Mouse (Mus musculus) forebrain, embryonic 11.5 days (tissue): ENCODE results near the gene Pitpna. TPM values are rescaled to one million over a fixed set of nuclear protein-coding genes. Genes with fewer than 3 reads are reported as not detected.
A peak's percentile ranks its signal among the peaks of the same experiment; 100 is the strongest.

Source experiments
- ATAC-seq: fragments of 200-750 bp; cut with Nextera tagmentation; replicated peaks from 2 replicates; pipeline ENCODE4 v1.8.0; 2017; ENCODE audit warnings: moderate TSS enrichment; ENCODE audit not compliant: low FRiP score
- DNase-seq: peaks from one replicate; pipeline ENCODE4 v3.0.0-alpha.2; 2017; ENCODE audit warnings: low spot score
- H3K27ac ChIP-seq: fragments of 300-500 bp; sonication (generic); 2 replicates; pipeline ENCODE4 v1.5.1; 2014; ENCODE audit warnings: low read depth, low read length
- H3K27me3 ChIP-seq: fragments of 300-500 bp; sonication (generic); 2 replicates; pipeline ENCODE4 v1.6.1; 2014; ENCODE audit warnings: mild to moderate bottlenecking, low read length, mixed read lengths; ENCODE audit not compliant: control insufficient read depth, insufficient read depth
- H3K36me3 ChIP-seq: fragments of 300-500 bp; sonication (generic); 2 replicates; pipeline ENCODE4 v1.6.1; 2014; ENCODE audit warnings: mild to moderate bottlenecking, low read length, moderate library complexity, mixed read lengths; ENCODE audit not compliant: control insufficient read depth, insufficient read depth
- H3K4me1 ChIP-seq: fragments of 300-500 bp; sonication (generic); replicated peaks from 2 replicates; pipeline ENCODE4 v1.6.1; 2014; ENCODE audit warnings: low read length, mixed read lengths; ENCODE audit not compliant: control insufficient read depth, insufficient read depth
- H3K4me2 ChIP-seq: fragments of 300-500 bp; sonication (generic); 2 replicates; pipeline ENCODE4 v1.6.1; 2014; ENCODE audit warnings: low read depth, mild to moderate bottlenecking, low read length, moderate library complexity, mixed read lengths; ENCODE audit not compliant: severe bottlenecking
- H3K4me3 ChIP-seq: fragments of 300-500 bp; sonication (generic); 2 replicates; pipeline ENCODE4 v1.5.1; 2014; ENCODE audit warnings: low read depth, low read length
- H3K9ac ChIP-seq: fragments of 300-500 bp; sonication (generic); 2 replicates; pipeline ENCODE4 v1.6.1; 2014; ENCODE audit warnings: low read length
- H3K9me3 ChIP-seq: fragments of 300-500 bp; sonication (generic); 2 replicates; pipeline ENCODE4 v1.6.1; 2016; ENCODE audit warnings: low read length, mixed read lengths; ENCODE audit not compliant: control insufficient read depth
- WGBS: fragments of 180-500 bp; shearing (Covaris S2); extraction: QIAGEN DNeasy Blood & Tissue Kit; methylation state at CpG from one replicate; pipeline ENCODE4 v1.1.7; 2014; 5-methylcytosine and 5-hydroxymethylcytosine counted together
- microRNA-seq: library from miRNA; unstranded; fragments of <30 nt; microRNA quantifications from one replicate; pipeline ENCODE4, GENCODE M21; 2016; ENCODE audit not compliant: insufficient number of aligned reads
- polyA plus RNA-seq: library from polyadenylated mRNA; unstranded; fragments of >200 nt; fragmentation: Nextera tagmentation; extraction: Ambion mirVana; gene quantifications from 2 replicates; pipeline ENCODE4 v1.2.1, GENCODE M21; 2014

Pitpna gene
- polyA plus RNA-seq, 1 experiment from 2014 or later: 79.5 TPM

- Histone ChIP-seq H3K9ac (no peak overlapping the region), H3K9me3 (no peaks in the 10 kb centered on the region), H3K36me3 (no peaks in the 10 kb centered on the region), H3K4me3 (no peak overlapping the region), H3K4me2 (no peak overlapping the region), H3K27me3 (no peaks in the 10 kb centered on the region), H3K27ac (no peak overlapping the region), H3K4me1 (no peaks in the 10 kb centered on the region)
- no peak for DNase-seq
- 88% methylated on average over 4 of the region's 5 CpGs for WGBS
- no peak for ATAC-seq
Observed at GRCm38 (mm10) chr11:75673411-75673810, 85.5 kb downstream of the Pitpna start.

GRCm38 (mm10) chr11:75674875-75675274 lies 87.0 kb downstream of the Pitpna start:
- Histone ChIP-seq H3K4me3 (no peak overlapping the region), H3K27ac (no peak overlapping the region), H3K27me3 (no peaks in the 10 kb centered on the region), H3K4me2 (no peak overlapping the region), H3K36me3 (no peaks in the 10 kb centered on the region), H3K4me1 (no peaks in the 10 kb centered on the region), H3K9ac (no peak overlapping the region), H3K9me3 (no peaks in the 10 kb centered on the region)
- ATAC-seq: no peak
- WGBS: 88% methylated on average over 3 of the region's 3 CpGs
- DNase-seq: no peak

GRCm38 (mm10) chr11:75677881-75678746 lies 90.2 kb downstream of the Pitpna start:
- Histone ChIP-seq H3K9me3 (no peaks in the 10 kb centered on the region), H3K9ac (no peak overlapping the region; the same call in 1 of the 2 replicates), H3K4me3 (peak overlapping the region; percentile 98), H3K36me3 (peaks cover 3% of the 10 kb centered on the region; the same call in 1 of the 2 replicates), H3K27me3 (no peaks in the 10 kb centered on the region), H3K27ac (no peak overlapping the region), H3K4me2 (peak overlapping the region; percentile 59), H3K4me1 (peaks cover 4% of the 10 kb centered on the region; the same call in 1 of the 2 replicates)
- 96% methylated on average over 3 of the region's 3 CpGs for WGBS
- ATAC-seq (no peak), DNase-seq (no peak)

Small RNA genes lying within 50 kb of the gene (microRNA-seq; reads per million reads assigned to microRNA genes)
- gene Mir3971: not detected

Other genes starting within 250 kb of the Pitpna start
- 140 and 146 TPM in 2 replicates for gene Rpa1, start 239.8 kb upstream of the Pitpna start, polyA plus RNA-seq
- gene Smyd4, start 239.7 kb upstream of the Pitpna start, polyA plus RNA-seq: 17.3 and 20.0 TPM in 2 replicates
- gene Serpinf1, start 165.4 kb upstream of the Pitpna start, polyA plus RNA-seq: 53.6 and 69.3 TPM in 2 replicates
- gene Serpinf2, start 148.5 kb upstream of the Pitpna start, polyA plus RNA-seq: not detected in 2 replicates
- gene Wdr81, start 133.4 kb upstream of the Pitpna start, polyA plus RNA-seq: 6.3 and 6.5 TPM in 2 replicates
- 9.5 TPM in 2 replicates for gene Tlcd2, start 126.4 kb upstream of the Pitpna start, polyA plus RNA-seq
- gene Prpf8, start 101.3 kb upstream of the Pitpna start, polyA plus RNA-seq: 133 TPM in 2 replicates
- 0.28 and 0.69 TPM in 2 replicates for gene Rilp, start 78.0 kb upstream of the Pitpna start, polyA plus RNA-seq
- 4.2 TPM in 2 replicates for gene Scarf1, start 74.6 kb upstream of the Pitpna start, polyA plus RNA-seq
- 5.5 and 7.5 TPM in 2 replicates for gene Slc43a2, start 56.4 kb upstream of the Pitpna start, polyA plus RNA-seq
- gene Inpp5k, start 42.9 kb downstream of the Pitpna start, polyA plus RNA-seq: 20.8 and 24.6 TPM in 2 replicates
- gene Myo1c, start 62.4 kb downstream of the Pitpna start, polyA plus RNA-seq: 13.8 and 15.1 TPM in 2 replicates
- 140 and 143 TPM in 2 replicates for gene Crk, start 91.2 kb downstream of the Pitpna start, polyA plus RNA-seq
- 1,460 and 1,571 TPM in 2 replicates for gene Ywhae, start 144.8 kb downstream of the Pitpna start, polyA plus RNA-seq
- 0.17 and 0.20 TPM in 2 replicates for gene Doc2b, start 208.0 kb downstream of the Pitpna start, polyA plus RNA-seq